Mouse (Mus musculus) heart, postnatal 4 days (tissue): ENCODE measurements at regions not wholly inside any gene's neighbourhood (a gene's known extent, or its start where the extent isn't known, plus 50 kb on each side); places are given as distances from the start of the nearest gene placed in this dataset.
"Not testable (repeated sequence)": the region's sequence is repeated elsewhere in the genome, so short reads cannot be mapped to it uniquely, and the experiment has no call there.

Experiments used
- DNase-seq: peaks from one replicate; pipeline ENCODE4 v3.0.0; 2021

- no peak for DNase-seq
These were observed 358.5 kb upstream of the Pfkp start for GRCm38 (mm10) chr13:7007091-7007490.

- DNase-seq, result not testable (repeated sequence)
These were observed 350.1 kb upstream of the Pfkp start for GRCm38 (mm10) chr13:6998508-6999278.

- DNase-seq, result no peak
These were observed 349.5 kb upstream of the Pfkp start for GRCm38 (mm10) chr13:6998094-6998493.

GRCm38 (mm10) chr13:6992323-6992994, 343.9 kb upstream of the Pfkp start:
- no peak for DNase-seq

GRCm38 (mm10) chr13:6991714-6992113, 343.1 kb upstream of the Pfkp start:
- DNase-seq, result no peak

- no peak for DNase-seq
These were observed 336.7 kb upstream of the Pfkp start for GRCm38 (mm10) chr13:6985012-6985996.

GRCm38 (mm10) chr13:6955713-6956112, 307.1 kb upstream of the Pfkp start:
- DNase-seq, result no peak

GRCm38 (mm10) chr13:6924136-6924535, 275.6 kb upstream of the Pfkp start:
- no peak for DNase-seq

- no peak for DNase-seq
These were observed 273.8 kb upstream of the Pfkp start for GRCm38 (mm10) chr13:6922357-6922721.

- DNase-seq, result no peak
These were observed 273.2 kb upstream of the Pfkp start for GRCm38 (mm10) chr13:6921691-6922356.

GRCm38 (mm10) chr13:6906000-6906399, 257.4 kb upstream of the Pfkp start:
- DNase-seq, result no peak

- no peak for DNase-seq
These were observed 253.1 kb upstream of the Pfkp start for GRCm38 (mm10) chr13:6901682-6902081.

- DNase-seq, result no peak
These were observed 249.1 kb upstream of the Pfkp start for GRCm38 (mm10) chr13:6897666-6898065.

GRCm38 (mm10) chr13:6891458-6892076, 243.0 kb upstream of the Pfkp start:
- DNase-seq, result no peak

GRCm38 (mm10) chr13:6889446-6889845, 240.9 kb upstream of the Pfkp start:
- DNase-seq, result not testable (repeated sequence)

GRCm38 (mm10) chr13:6888381-6888780, 239.8 kb upstream of the Pfkp start:
- no peak for DNase-seq

- DNase-seq, result no peak
These were observed 228.7 kb upstream of the Pfkp start for GRCm38 (mm10) chr13:6877018-6877901.

GRCm38 (mm10) chr13:6862186-6862585, 213.6 kb upstream of the Pfkp start:
- DNase-seq, result no peak

- DNase-seq, result no peak
These were observed 211.0 kb upstream of the Pfkp start for GRCm38 (mm10) chr13:6859551-6859950.

- no peak for DNase-seq
These were observed 206.9 kb upstream of the Pfkp start for GRCm38 (mm10) chr13:6855199-6856148.
